Mouse (Mus musculus): Measurements from ENCODE around the gene Tmtc1. TPM values are rescaled to one million over a fixed set of nuclear protein-coding genes. Genes with fewer than 3 reads are reported as not detected.

Gene Tmtc1
- polyA plus RNA-seq, 1 experiment from 2014 or later: 0.81 TPM

GRCm38 (mm10) chr6:148341765-148342164 is 102.4 kb downstream of the Tmtc1 start:
- no peak for ATAC-seq
- H3K27me3 ChIP-seq (replicated peaks; ENCODE audit: control insufficient read depth, insufficient read depth, low read length): no peaks in the 10 kb centered on the region
- no peak overlapping the region for H3K4me3 ChIP-seq (ENCODE audit: low read depth, low read length)
- H3K4me1 ChIP-seq (replicated peaks; ENCODE audit: control insufficient read depth, insufficient read depth, low read length): no peaks in the 10 kb centered on the region
- no peaks in the 10 kb centered on the region for H3K9me3 ChIP-seq (ENCODE audit: control insufficient read depth)
- H3K4me2 ChIP-seq (replicated peaks; ENCODE audit: low read depth): no peak overlapping the region
- H3K36me3 ChIP-seq (ENCODE audit: control insufficient read depth, insufficient read depth): no peaks in the 10 kb centered on the region
- H3K27ac ChIP-seq (ENCODE audit: low read depth, low read length): no peak overlapping the region
- no peak for TF ChIP-seq CTCF (IDR thresholded peaks at IDR 0.05; ENCODE audit: low read depth)
- H3K9ac ChIP-seq (ENCODE audit: low read depth, low read length): no peak overlapping the region
- 69% methylated on average over 2 of the region's 2 CpGs for WGBS

- 81% methylated on average over 3 of the region's 3 CpGs for WGBS
- no peak overlapping the region for H3K9ac ChIP-seq (ENCODE audit: low read depth, low read length)
- no peak overlapping the region for H3K4me2 ChIP-seq (replicated peaks; ENCODE audit: low read depth)
- ATAC-seq: no peak
- no peak for TF ChIP-seq CTCF (IDR thresholded peaks at IDR 0.05; ENCODE audit: low read depth)
- H3K4me1 ChIP-seq (replicated peaks; ENCODE audit: control insufficient read depth, insufficient read depth, low read length): no peaks in the 10 kb centered on the region
- no peak overlapping the region for H3K27ac ChIP-seq (ENCODE audit: low read depth, low read length)
- H3K9me3 ChIP-seq (ENCODE audit: control insufficient read depth): no peaks in the 10 kb centered on the region
- H3K4me3 ChIP-seq (ENCODE audit: low read depth, low read length): no peak overlapping the region
- no peaks in the 10 kb centered on the region for H3K27me3 ChIP-seq (replicated peaks; ENCODE audit: control insufficient read depth, insufficient read depth, low read length)
- H3K36me3 ChIP-seq (ENCODE audit: control insufficient read depth, insufficient read depth): no peaks in the 10 kb centered on the region
Observed at GRCm38 (mm10) chr6:148338326-148338957, 105.7 kb downstream of the Tmtc1 start.

GRCm38 (mm10) chr6:148336290-148336955 is 107.8 kb downstream of the Tmtc1 start:
- Histone ChIP-seq H3K9ac (ENCODE audit: low read depth, low read length) (no peak overlapping the region), H3K27ac (ENCODE audit: low read depth, low read length) (no peak overlapping the region), H3K4me2 (replicated peaks; ENCODE audit: low read depth) (no peak overlapping the region), H3K9me3 (ENCODE audit: control insufficient read depth) (no peaks in the 10 kb centered on the region), H3K4me3 (ENCODE audit: low read depth, low read length) (no peak overlapping the region), H3K27me3 (replicated peaks; ENCODE audit: control insufficient read depth, insufficient read depth, low read length) (no peaks in the 10 kb centered on the region), H3K36me3 (ENCODE audit: control insufficient read depth, insufficient read depth) (no peaks in the 10 kb centered on the region), H3K4me1 (replicated peaks; ENCODE audit: control insufficient read depth, insufficient read depth, low read length) (no peaks in the 10 kb centered on the region)
- TF ChIP-seq CTCF (IDR thresholded peaks at IDR 0.05; ENCODE audit: low read depth): no peak
- no peak for ATAC-seq

- Histone ChIP-seq H3K9ac (ENCODE audit: low read depth, low read length) (no peak overlapping the region), H3K4me3 (ENCODE audit: low read depth, low read length) (no peak overlapping the region), H3K27me3 (replicated peaks; ENCODE audit: control insufficient read depth, insufficient read depth, low read length) (no peaks in the 10 kb centered on the region), H3K36me3 (ENCODE audit: control insufficient read depth, insufficient read depth) (no peaks in the 10 kb centered on the region), H3K4me1 (replicated peaks; ENCODE audit: control insufficient read depth, insufficient read depth, low read length) (no peaks in the 10 kb centered on the region), H3K27ac (ENCODE audit: low read depth, low read length) (no peak overlapping the region), H3K4me2 (replicated peaks; ENCODE audit: low read depth) (no peak overlapping the region), H3K9me3 (ENCODE audit: control insufficient read depth) (no peaks in the 10 kb centered on the region)
- 96% methylated on average over 2 of the region's 2 CpGs for WGBS
- no peak for ATAC-seq
- no peak for TF ChIP-seq CTCF (IDR thresholded peaks at IDR 0.05; ENCODE audit: low read depth)
Observed at GRCm38 (mm10) chr6:148331916-148332315, 112.3 kb downstream of the Tmtc1 start.

- no peak for ATAC-seq
- H3K4me3 ChIP-seq (ENCODE audit: low read depth, low read length): no peak overlapping the region
- TF ChIP-seq CTCF (IDR thresholded peaks at IDR 0.05; ENCODE audit: low read depth): no peak
- H3K27ac ChIP-seq (ENCODE audit: low read depth, low read length): no peak overlapping the region
- H3K36me3 ChIP-seq (ENCODE audit: control insufficient read depth, insufficient read depth): no peaks in the 10 kb centered on the region
- no peaks in the 10 kb centered on the region for H3K4me1 ChIP-seq (replicated peaks; ENCODE audit: control insufficient read depth, insufficient read depth, low read length)
- H3K9ac ChIP-seq (ENCODE audit: low read depth, low read length): no peak overlapping the region
- H3K27me3 ChIP-seq (replicated peaks; ENCODE audit: control insufficient read depth, insufficient read depth, low read length): no peaks in the 10 kb centered on the region
- no peaks in the 10 kb centered on the region for H3K9me3 ChIP-seq (ENCODE audit: control insufficient read depth)
- no peak overlapping the region for H3K4me2 ChIP-seq (replicated peaks; ENCODE audit: low read depth)
Observed at GRCm38 (mm10) chr6:148329976-148330375, 114.2 kb downstream of the Tmtc1 start.

GRCm38 (mm10) chr6:148328928-148329327 is 115.3 kb downstream of the Tmtc1 start:
- Histone ChIP-seq H3K4me1 (replicated peaks; ENCODE audit: control insufficient read depth, insufficient read depth, low read length) (no peaks in the 10 kb centered on the region), H3K4me2 (replicated peaks; ENCODE audit: low read depth) (no peak overlapping the region), H3K4me3 (ENCODE audit: low read depth, low read length) (no peak overlapping the region), H3K36me3 (ENCODE audit: control insufficient read depth, insufficient read depth) (no peaks in the 10 kb centered on the region), H3K9me3 (ENCODE audit: control insufficient read depth) (no peaks in the 10 kb centered on the region), H3K9ac (ENCODE audit: low read depth, low read length) (no peak overlapping the region), H3K27me3 (replicated peaks; ENCODE audit: control insufficient read depth, insufficient read depth, low read length) (no peaks in the 10 kb centered on the region), H3K27ac (ENCODE audit: low read depth, low read length) (no peak overlapping the region)
- no peak for ATAC-seq
- no peak for TF ChIP-seq CTCF (IDR thresholded peaks at IDR 0.05; ENCODE audit: low read depth)
- WGBS: 75% methylated on average over 2 of the region's 2 CpGs

Data from intestine, postnatal 0 days (tissue).